Mouse (Mus musculus): ENCODE data around the gene Gm8257. TPM values are rescaled to one million over a fixed set of nuclear protein-coding genes. Genes with fewer than 3 reads are reported as not detected.
A peak's percentile ranks its signal among the peaks of the same experiment; 100 is the strongest.
"Not testable (repeated sequence)": the region's sequence is repeated elsewhere in the genome, so short reads cannot be mapped to it uniquely, and the experiment has no call there.

Gene Gm8257
- not detected for total RNA-seq (2021)

DNA sequence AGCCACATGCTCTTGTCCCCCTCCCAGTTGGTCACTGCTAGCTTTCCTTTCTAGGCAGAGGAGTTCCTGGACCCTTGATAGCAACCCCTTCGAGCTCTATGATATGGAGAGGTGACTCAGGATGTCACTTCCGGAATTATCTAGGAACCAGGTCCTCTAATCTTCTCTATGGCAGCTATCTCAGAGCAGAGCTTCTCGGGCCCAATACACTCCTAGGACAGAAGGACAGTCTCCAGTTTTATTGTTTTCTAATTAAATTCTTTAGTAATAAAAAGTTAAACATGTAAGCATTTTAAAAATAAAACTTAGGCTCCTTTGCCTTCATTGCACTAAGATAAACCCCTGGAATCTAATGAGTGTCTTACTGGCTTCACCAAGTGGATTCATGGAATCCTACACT, at the start of gene Gm8257:
Gene Gm8257, minus strand, starts transcription at position 101 of the 400 bp plus-strand sequence.
- DNase-seq (ENCODE audit: low spot score in 2 of 2); intact Hi-C loops (cut with DNase I): not testable (repeated sequence)

GRCm38 (mm10) chr14:44750240-44750639, 44.0 kb upstream of the Gm8257 start, which contains the start of gene Gm8267:
Gene Gm8267, minus strand, starts transcription at chr14:44750340.
- intact Hi-C loops (cut with DNase I), result no loop called here
- no peak for DNase-seq (ENCODE audit: low spot score in 2 of 2)

- intact Hi-C loops (cut with DNase I), result not testable (repeated sequence)
These were observed 36.5 kb upstream of the Gm8257 start for GRCm38 (mm10) chr14:44742789-44743188.

DNA sequence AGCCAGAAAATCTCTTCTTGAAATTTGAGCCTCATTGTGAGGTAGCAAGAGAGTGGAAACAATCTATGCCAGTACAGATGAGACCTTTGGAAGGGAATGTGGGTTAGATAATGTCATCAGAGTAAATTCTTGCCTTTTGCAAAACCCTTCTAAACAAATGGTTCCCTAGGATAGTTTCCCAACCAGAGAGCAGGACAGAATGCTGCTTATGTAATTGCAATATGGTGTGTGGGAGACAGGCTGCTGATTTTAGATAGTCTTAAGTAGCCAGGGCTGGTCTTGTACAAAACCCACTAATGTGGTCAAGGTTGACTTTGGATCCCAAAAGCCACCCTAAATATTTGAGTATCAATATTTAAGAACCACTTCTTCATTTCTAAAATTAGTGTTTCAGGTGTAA, 24.5 kb upstream of the Gm8257 start:
- intact Hi-C loops (cut with DNase I), result not testable (repeated sequence)
- peak; percentile 14 to 67 for DNase-seq (ENCODE audit: low spot score in 2 of 2)

More at GRCm38 (mm10) chr14:44742789-44743188, 36.5 kb upstream of the Gm8257 start:
- DNase-seq (ENCODE audit: low spot score in 2 of 2), result peak in 1 of 2 experiments; percentile 57

- intact Hi-C loops (cut with DNase I); DNase-seq (ENCODE audit: low spot score in 2 of 2): not testable (repeated sequence)
These were observed 78.5 kb downstream of the Gm8257 start, which contains the start of gene Gm5624 for GRCm38 (mm10) chr14:44627737-44628136. Gene Gm5624, minus strand, starts transcription at chr14:44627938.

Other genes with a start within 250 kb of the Gm8257 start
- not detected for gene BC061237, start 214.0 kb downstream of the Gm8257 start, total RNA-seq (2021)
- not detected for gene Gm17093, start 188.2 kb downstream of the Gm8257 start, total RNA-seq (2021)
- not detected for gene Gm8247, start 123.3 kb downstream of the Gm8257 start, total RNA-seq (2021)
- not detected for gene Gm5624, start 78.5 kb downstream of the Gm8257 start, total RNA-seq (2021)
- gene Gm8267, start 43.9 kb upstream of the Gm8257 start, total RNA-seq (2021), result not detected
- gene Ptgdr, start 152.9 kb upstream of the Gm8257 start, total RNA-seq (2021), result under 1 TPM; 0.69 to 0.71 TPM

All from left cerebral cortex, postnatal 25 days (tissue).